Mouse (Mus musculus): Measurements from ENCODE around the gene Qrfp. TPM values are rescaled to one million over a fixed set of nuclear protein-coding genes. Genes with fewer than 3 reads are reported as not detected.

Qrfp gene
- total RNA-seq, 2 experiments from 2014 or later, result not detected

DNA sequence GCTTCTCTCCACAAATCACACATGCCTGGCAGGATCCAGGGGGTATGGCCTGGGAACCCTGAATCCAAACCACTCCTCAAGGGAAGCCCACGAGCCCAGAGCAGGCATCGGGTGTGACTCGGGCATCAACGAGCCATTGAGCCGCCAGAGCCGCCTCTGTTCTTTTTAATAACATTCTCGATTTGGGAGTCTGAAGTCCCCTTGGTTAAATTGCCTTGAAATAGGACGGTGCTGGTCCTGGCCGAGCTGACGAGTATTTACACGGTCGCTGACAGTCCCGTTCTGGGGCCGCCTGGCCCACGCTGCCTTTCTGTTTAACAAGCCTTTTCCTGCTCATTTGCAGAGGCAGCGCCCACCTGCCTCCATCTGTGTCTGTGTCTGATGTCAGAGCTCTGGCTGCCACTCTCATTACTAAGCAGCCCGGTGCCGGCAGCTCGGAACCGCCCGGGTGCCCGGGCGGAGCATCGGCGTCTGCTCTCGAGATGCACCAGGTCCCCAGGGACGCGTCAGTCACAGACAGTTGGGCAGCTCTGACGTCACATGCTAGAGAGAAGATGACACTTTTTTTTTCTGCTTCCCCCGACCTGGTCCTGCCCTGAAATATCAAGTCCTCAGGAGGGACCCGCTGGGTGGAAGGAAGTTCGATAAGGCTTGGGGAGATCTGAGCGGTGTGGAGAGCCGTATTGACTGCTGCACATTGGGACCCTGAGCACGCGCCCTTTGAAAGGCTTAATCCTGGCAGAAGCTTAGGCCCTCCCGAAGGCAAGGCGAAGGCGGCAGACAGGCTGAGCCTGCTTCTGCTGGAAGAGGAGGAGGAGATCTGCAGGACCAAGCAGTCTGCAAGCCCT lies 12.4 kb upstream of the Qrfp start:
- intact Hi-C loops (cut with DNase I), result no loop called here
- DNase-seq, result no peak

DNA sequence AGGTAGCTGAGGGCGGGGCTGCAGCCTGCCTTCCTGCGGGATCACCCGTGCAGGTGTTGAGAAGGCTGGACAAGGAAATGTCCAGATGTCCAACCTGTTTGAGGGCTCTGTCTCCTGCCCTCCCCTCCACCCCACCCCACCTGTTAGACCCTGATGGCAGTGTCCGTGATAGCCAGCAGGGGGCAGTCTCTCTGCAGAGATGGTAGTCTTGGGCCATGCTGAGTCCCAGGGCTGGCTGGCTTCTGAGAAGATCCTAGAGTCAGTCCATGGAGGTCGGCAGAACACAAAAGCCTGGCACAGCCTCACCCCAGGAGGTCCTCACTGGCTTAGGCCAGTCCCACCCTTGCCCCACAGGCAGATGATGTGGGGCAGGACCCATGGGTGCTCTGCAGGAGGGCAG lies 5.0 kb upstream of the Qrfp start:
- peak; percentile 35 to 52 for DNase-seq
- intact Hi-C loops (cut with DNase I), result loop anchor here (2.0 kb wide), 1 partner anchor 99 kb away; no protein-coding TSS in a partner anchor

DNA sequence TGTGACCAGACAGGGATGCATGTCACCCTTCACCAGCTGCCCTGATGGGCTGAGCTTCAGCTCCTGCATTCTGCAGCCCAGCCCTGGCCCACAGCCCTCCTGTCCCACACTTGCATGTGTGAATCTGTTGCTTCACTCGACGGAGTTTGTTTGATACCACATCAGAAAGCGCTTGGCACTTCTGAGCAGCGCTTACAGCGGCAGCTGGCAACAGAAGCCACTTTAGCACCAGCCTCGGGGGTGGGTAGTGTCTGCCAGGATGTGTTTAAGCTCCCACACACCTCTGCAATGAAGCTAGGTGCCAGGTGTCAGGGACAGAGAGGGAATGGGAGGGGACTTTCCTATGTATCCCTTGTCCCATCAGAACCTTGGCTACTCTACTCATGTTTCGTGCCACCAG lies 4.3 kb upstream of the Qrfp start:
- DNase-seq, result no peak
- intact Hi-C loops (cut with DNase I), result loop anchor here (2.0 kb wide), 1 partner anchor 100 kb away; no protein-coding TSS in a partner anchor

DNA sequence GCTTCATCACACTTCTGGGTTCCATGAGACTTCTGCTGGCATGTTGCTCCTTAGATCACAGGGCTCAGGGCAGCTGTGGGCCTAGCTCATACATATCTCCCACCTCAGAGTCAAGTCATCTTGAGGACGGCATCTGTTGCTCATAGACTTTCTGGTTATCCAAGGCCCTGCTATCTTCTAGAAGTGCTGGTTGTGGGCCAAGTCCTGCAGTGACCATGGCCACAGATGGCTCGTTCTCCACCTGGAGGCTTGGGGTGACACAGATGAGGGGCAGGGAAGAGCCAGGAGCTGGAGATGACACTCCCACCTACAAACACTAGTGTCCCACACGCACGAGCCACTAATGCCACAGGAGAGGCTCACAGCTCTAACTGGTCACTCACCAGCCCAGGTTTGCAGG lies 3.3 kb upstream of the Qrfp start:
- no peak for DNase-seq
- intact Hi-C loops (cut with DNase I), result loop anchor here (2.0 kb wide), 1 partner anchor 101 kb away; no protein-coding TSS in a partner anchor

DNA sequence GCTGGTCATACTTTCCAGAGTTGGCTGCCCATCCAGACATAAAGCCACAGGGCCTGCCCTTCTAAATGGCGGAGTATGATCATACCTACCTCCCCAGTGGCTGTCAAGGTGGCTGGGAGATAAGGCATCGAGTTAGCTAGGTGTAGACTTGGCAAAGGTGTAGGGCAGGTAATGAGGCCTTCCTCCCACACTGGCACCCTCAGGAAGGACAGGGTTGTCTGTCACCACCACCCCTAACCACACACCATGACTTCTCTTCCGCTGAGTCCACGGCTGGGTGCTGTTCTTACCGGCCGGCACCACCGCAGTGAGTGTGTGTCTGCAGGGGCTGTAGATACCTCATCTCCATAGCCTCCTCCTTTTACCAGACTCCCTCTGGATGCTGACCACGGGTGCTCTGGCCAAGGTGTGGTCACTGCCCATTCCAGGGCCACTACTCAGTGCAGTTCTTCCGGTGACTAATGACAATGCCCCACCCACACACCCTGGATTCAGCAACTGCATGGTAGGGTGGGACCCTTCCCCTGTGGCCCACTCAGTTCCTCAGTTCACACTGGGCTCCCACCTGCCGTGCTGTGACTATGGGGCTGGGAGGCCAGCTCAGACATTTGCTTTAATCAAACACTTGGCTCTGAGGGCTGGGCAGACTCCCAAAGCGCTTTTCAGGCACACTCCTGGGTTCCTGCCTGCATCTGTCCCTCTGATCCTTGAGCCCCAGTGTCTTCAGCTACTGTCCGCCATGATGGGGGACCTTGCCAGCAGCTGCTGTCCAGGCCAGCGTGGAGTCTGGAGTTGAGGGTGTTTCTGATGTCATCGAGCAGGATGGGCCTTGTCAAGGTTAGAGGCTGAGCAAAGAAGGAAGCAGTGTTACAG lies 942 bp upstream of the Qrfp start:
- intact Hi-C loops (cut with DNase I), result no loop called here

DNA sequence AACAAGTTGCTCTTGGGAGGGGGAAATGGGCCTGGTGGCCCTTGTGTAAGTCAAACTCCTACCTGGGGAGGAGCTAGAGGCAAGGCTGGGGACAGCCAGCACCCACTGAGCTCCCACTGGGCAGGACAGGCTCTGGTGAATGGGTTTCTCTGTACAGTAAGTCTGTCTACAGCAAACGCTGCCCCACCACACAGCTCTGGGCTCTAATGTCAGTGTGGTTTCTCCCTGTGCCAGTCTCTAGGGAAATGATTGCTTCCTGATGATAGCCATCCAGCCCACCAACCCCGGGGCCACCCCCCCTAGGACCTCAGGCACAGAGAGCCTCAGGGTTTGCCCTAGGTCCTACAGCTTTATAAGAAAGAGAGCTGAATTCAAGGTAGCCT lies 1.0 kb downstream of the Qrfp start:
- intact Hi-C loops (cut with DNase I), result no loop called here
- no peak for DNase-seq

More for the DNA sequence above, 942 bp upstream of the Qrfp start:
- DNase-seq, result no peak

DNA sequence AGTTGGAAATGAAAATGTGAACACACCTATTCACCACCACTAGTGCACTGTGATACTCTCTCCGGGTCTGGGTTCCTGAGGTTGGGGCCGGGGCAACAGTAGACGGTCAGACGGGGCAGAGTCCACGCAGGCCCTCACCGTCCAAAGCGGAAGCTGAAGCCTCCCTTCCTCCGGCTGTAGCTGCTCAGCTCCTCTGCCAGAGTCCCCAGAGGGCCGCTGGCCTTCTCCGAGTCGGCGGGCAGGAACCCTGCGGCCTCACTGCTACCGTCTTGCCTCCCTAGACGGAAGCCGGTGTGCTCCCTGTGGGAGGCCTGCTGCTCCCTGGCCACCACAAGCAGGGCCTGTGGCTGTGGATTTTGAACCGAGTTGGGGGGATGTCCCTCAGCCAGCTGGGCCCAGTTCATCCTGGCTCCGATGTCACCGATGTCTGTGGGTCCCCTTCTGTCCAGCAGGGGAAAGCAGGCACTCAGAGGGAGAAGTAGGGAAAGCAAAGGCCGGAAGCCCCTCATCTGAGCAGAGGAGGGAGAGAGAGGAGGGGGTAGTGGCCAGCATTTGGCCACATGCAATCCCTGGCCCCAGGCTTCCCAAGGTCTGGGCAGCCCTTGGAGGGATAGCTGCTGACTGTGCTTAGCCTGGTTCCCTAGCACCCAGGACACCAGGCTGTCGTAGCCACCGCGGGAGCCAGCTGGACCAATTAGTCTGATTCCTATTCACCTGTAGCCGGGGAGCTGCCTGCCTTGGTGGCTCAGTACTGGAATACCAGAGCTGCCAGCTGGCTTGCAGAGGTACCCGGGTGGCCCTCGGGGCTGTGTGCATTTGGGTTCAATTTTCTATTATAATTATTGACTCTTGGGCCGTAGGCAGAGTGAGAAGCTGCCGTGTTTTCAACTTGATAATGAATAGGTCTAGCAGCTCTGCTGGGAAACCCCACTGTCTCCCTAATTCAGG lies 1.7 kb downstream of the Qrfp start:
- no peak for DNase-seq
- intact Hi-C loops (cut with DNase I), result no loop called here

DNA sequence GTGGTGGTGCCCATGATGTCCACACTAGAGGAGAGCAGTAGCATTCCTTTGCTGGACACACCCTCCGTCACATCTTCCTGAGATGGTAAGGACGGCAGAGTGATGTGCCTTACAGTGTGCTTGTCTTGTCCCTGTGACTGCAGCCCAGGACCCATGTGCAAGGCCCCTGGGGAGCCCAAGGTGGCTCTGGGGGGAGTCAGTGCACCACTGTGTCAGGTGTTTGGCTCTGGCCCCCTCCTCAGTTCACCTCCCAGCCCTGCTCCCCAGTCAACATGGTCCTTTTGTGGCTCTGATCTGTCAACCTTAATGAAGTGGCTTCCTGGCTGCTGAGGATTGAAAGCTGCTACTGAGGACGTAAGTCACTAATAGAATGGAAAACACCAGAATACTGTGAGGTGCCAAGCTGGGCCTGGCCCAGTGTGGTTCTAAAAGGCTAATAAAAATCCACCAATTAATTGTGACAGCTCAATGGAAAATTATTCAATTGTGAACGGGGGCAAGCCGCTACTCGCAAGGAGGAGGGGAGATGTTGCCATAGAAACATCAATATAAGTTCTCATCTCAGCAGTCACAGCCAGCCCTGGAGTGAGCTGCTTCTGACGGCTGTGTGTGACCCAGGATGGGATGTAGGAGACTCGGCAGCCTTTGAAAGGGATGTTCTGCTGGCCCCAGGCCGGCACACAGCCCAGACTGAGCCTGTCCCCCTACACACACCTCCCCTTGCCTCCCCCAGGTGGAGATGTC lies 3.6 kb downstream of the Qrfp start:
- DNase-seq, result no peak
- intact Hi-C loops (cut with DNase I), result no loop called here

DNA sequence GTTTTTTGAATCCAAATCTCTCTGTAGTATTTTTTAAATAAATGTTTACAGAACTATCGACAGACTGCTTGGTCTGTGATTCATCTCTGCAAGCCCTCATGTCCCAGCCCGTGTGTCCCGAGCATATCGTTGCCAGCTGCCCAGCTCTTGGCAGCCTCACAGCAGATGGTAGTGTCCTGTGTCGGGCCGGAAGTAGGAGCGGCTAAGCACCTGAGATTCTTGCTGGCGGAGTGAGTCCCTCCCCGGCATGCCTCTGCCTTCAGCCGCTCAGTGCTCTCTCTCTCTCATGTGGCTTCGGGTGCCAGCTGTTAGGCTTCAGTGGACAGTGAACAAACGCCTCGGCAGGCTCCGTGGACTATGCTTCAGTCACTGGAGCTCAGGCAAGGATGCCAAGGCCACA lies 6.9 kb downstream of the Qrfp start:
- no peak for DNase-seq
- intact Hi-C loops (cut with DNase I), result no loop called here

DNA sequence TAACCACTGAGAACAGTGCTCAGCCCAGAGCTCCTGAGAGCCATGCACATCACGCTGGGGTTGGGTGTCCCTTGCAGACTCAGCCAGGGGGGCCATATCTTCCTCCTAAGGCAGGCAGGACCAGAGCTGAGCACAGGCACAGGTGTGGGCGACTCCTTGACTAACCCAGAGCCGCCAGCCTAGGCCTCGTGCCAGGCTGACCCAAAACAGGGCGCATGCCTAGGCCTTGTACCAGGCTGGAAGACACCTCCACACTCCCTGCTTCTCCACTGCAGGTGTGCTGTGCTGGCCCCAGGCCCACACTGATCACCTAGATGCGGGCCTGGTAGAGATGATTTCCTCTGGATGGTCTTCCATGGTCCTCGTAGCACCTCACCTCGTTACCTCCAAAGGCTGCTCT lies 7.6 kb downstream of the Qrfp start:
- intact Hi-C loops (cut with DNase I), result no loop called here
- DNase-seq, result no peak

DNA sequence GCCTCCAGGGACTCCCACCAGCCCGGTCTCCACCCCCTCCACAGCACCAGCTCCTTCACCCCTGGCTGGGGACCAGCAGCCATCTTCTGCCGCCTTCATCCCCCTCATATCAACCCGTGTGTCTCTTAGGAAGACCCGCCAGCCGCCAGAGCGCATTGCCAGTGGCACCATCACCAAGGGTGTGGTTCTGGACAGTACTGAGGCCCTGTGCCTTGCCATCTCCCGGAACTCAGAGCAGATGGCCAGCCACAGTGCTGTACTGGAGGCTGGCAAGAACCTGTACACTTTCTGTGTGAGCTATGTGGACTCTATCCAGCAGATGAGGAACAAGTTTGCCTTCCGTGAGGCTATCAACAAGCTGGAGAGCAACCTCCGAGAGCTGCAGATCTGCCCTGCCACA lies 9.0 kb downstream of the Qrfp start:
- intact Hi-C loops (cut with DNase I), result no loop called here

DNA sequence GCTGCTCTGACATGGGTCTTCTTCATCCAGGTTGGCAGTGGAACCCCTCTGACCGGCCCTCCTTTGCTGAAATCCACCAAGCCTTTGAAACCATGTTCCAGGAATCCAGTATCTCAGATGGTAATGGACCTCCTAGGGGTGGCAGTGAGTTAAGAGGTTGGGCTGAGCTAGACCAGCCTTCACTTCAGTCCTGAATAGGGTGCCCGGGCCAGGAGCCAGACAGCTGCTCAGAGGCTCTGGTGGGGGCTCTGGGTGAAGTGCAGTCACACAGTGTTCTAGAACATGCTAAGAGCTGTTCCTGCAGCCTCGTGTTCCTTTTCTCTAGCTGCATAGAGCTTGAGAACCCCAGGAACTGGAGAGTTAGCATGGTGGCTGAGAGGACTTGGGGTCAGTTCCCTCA lies 13.4 kb downstream of the Qrfp start:
- DNase-seq, result no peak
- intact Hi-C loops (cut with DNase I), result no loop called here

More for the DNA sequence above, 9.0 kb downstream of the Qrfp start:
- DNase-seq, result no peak

DNA sequence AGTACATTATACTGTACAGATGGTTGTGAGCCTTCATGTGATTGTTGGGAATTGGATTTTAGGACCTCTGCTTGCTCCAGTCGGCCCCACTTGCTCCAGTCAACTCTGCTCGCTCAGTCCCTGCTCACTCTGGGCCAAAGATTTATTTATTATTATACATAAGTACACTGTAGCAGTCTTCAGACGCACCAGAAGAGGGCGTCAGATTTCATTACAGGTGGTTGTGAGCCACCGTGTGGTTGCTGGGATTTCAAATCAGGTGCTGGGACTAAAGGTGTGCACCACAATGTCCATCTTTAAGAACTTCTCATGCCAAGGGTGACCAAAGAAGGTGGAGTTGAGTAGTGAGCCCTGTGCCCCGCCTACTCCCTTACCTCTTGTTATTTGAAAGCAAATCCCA lies 17.8 kb downstream of the Qrfp start:
- DNase-seq, result no peak
- intact Hi-C loops (cut with DNase I), result no loop called here

DNA sequence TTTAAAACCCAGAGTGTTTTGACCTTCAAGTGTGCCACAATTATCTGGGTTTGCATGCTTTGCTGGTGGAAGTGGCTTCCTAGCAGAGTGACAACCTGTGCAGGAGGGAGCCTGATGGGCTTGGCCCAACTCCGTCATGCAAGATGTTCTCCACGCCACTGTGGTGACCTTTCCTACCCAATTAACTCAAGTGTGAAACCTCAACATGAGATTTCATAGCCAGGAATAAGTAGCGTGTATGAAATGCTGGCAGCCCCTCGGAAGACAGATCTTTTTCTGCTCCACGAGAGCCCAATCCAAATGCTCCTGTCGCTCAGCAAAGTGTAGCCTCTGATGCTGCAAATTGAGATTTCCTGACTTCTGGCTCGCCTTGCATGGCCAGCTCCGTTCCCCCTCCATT lies 19.1 kb downstream of the Qrfp start:
- no peak for DNase-seq
- intact Hi-C loops (cut with DNase I), result loop anchor here (2.0 kb wide), 1 partner anchor 124 kb away; no protein-coding TSS in a partner anchor

DNA sequence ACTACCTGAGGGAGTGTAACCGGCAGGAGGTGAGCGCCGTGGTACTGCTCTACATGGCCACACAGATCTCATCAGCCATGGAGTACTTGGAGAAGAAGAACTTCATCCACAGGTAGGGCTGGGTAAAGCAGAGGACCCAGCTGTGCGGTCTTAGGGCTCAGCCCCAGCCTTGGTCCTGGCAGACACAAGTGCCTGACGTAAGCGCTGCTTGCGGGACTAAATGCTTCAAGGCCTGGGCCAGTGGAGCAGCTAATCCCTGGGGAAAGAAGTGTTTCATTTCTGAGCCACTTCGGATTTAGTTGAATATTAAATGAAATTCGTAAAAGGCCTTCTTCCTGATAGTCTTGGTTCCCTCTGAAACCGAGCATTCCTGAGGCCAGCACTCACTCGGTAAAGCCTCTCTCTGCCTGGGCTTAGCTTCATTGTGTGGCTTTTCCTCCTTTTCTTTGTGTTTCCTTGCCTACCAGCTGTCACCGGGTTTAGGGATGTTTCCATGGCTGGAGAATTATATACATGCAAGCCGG lies 19.6 kb downstream of the Qrfp start:
- intact Hi-C loops (cut with DNase I), result loop anchor here (2.0 kb wide), 1 partner anchor 124 kb away; no protein-coding TSS in a partner anchor

DNA sequence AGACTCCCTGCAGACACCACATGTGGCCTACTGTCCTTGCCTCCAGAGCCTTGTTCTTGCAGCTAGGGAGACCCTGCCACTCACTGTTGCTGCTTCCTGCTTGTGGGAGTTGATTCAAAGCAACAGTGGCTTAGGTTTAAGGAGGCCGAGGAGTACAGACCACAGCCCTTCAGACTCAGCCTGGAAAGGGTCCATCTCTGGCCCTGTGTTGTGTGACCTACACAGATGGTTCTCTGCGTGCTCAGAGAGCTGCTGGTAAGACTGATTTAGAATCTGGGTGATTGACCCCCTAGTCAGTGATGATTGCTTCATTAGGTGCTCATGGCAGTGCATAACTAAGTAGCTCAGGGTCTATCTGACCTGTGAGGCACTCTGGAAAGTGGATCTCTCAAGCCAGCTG lies 21.2 kb downstream of the Qrfp start:
- no peak for DNase-seq
- intact Hi-C loops (cut with DNase I), result loop anchor here (5.0 kb wide), 1 partner anchor 307 kb away; no protein-coding TSS in a partner anchor

More for the DNA sequence above, 19.6 kb downstream of the Qrfp start:
- no peak for DNase-seq

DNA sequence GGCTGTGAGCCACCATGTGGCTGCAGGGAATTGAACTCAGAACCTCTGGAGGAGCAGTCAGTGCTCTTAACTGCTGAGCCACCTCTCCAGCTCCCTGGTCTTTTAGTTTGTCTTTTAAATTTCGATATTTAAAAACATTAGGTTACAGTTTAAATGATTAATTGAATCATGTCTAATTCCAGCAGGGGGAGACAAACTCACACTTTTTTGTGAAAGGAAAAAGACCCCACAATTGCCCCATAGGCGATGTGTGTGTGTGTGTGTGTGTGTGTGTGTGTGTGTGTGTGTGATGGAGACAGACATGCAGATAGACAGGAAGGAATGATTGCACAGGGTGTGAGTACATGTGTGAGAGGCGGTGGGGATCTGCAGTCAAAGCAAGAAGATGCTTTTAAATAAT lies 22.2 kb downstream of the Qrfp start:
- intact Hi-C loops (cut with DNase I), result loop anchor here (5.0 kb wide), 1 partner anchor 306 kb away; no protein-coding TSS in a partner anchor
- no peak for DNase-seq

DNA sequence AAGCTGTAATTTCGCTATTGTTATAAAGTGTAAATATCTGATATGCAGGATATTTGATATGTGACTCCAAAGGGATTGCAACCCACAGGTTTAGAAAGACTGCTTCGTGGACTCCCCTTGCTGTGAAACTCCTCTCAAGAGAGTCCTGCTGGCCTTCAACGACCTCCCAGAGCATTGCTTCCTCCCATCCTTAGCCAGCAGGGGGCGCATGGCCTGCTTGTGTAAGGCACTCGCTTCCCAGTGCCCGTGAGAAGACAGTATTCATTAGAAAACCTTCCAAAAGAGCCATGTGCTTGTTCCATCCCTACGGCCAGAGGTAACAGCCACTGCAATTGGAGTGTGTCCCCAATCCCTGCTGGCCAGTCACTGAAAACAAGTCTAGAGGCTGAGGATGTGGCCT lies 23.4 kb downstream of the Qrfp start:
- intact Hi-C loops (cut with DNase I), result loop anchor here (5.0 kb wide), 1 partner anchor 305 kb away; no protein-coding TSS in a partner anchor
- peak; percentile 79 to 87 for DNase-seq

DNA sequence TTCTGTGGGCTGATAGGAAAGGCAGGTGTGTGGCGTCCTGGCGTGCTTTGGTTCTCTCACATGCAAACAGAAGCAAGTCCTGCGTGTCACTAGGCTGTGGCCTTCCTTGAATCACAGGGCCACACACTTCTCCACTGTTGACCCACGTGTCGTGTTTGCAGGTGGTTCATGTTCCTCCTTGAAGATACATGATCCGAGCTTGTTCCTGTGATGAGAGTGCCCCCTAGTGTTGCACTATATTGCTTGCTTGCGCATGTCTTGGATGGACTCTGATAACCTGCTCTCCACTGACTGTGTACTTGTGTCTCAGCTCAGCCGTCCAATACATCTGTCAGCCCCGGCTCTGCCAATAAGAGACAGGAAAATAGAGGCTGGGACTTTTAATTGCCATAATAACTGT lies 25.3 kb downstream of the Qrfp start:
- intact Hi-C loops (cut with DNase I), result loop anchor here (1.0 to 5.0 kb wide), 3 partner anchors 64 to 303 kb away; partner anchors contain the start of gene Abl1
- peak; percentile 75 to 79 for DNase-seq

Data from heart, postnatal 36 days (tissue).